Mouse (Mus musculus): ENCODE results near the gene Fam234a. TPM values are rescaled to one million over a fixed set of nuclear protein-coding genes. Genes with fewer than 3 reads are reported as not detected.

Gene Fam234a
- polyA plus RNA-seq, 1 experiment, result 47.2 TPM

GRCm38 (mm10) chr17:26235077-26235815, 8.8 kb downstream of the Fam234a start:
- Histone ChIP-seq H3K4me3 (ENCODE audit: insufficient read depth, low read length) (no peak overlapping the region), H3K27ac (ENCODE audit: insufficient read depth, low read length) (peak overlapping the region; percentile 17; the same call in 1 of the 2 replicates), H3K4me1 (ENCODE audit: control insufficient read depth, insufficient read depth, low read length) (no peaks in the 10 kb centered on the region; the same call in 1 of the 2 replicates)
- TF ChIP-seq POLR2A (IDR thresholded peaks at IDR 0.05; ENCODE audit: low read depth, low read length), result no peak
- TF ChIP-seq CTCF (IDR thresholded peaks at IDR 0.05; ENCODE audit: borderline replicate concordance, insufficient read depth, low read length), result no peak

- H3K27ac ChIP-seq (ENCODE audit: insufficient read depth, low read length), result no peak overlapping the region
- no peak for TF ChIP-seq POLR2A (IDR thresholded peaks at IDR 0.05; ENCODE audit: low read depth, low read length)
- no peak for TF ChIP-seq CTCF (IDR thresholded peaks at IDR 0.05; ENCODE audit: borderline replicate concordance, insufficient read depth, low read length)
- no peaks in the 10 kb centered on the region; the same call in 1 of the 2 replicates for H3K4me1 ChIP-seq (ENCODE audit: control insufficient read depth, insufficient read depth, low read length)
- no peak overlapping the region for H3K4me3 ChIP-seq (ENCODE audit: insufficient read depth, low read length)
Observed at GRCm38 (mm10) chr17:26234386-26234785, 9.7 kb downstream of the Fam234a start.

- no peak overlapping the region for H3K27ac ChIP-seq (ENCODE audit: insufficient read depth, low read length)
- H3K4me1 ChIP-seq (ENCODE audit: control insufficient read depth, insufficient read depth, low read length), result no peaks in the 10 kb centered on the region; the same call in 1 of the 2 replicates
- TF ChIP-seq POLR2A (IDR thresholded peaks at IDR 0.05; ENCODE audit: low read depth, low read length) (no peak), CTCF (IDR thresholded peaks at IDR 0.05; ENCODE audit: borderline replicate concordance, insufficient read depth, low read length) (no peak)
- no peak overlapping the region for H3K4me3 ChIP-seq (ENCODE audit: insufficient read depth, low read length)
Observed at GRCm38 (mm10) chr17:26232863-26233262, 11.2 kb downstream of the Fam234a start.

- Histone ChIP-seq H3K4me1 (ENCODE audit: control insufficient read depth, insufficient read depth, low read length) (no peaks in the 10 kb centered on the region; the same call in 1 of the 2 replicates), H3K4me3 (ENCODE audit: insufficient read depth, low read length) (no peak overlapping the region), H3K27ac (ENCODE audit: insufficient read depth, low read length) (no peak overlapping the region)
- no peak for TF ChIP-seq CTCF (IDR thresholded peaks at IDR 0.05; ENCODE audit: borderline replicate concordance, insufficient read depth, low read length)
- no peak for TF ChIP-seq POLR2A (IDR thresholded peaks at IDR 0.05; ENCODE audit: low read depth, low read length)
Observed at GRCm38 (mm10) chr17:26231156-26231555, 12.9 kb downstream of the Fam234a start.

- TF ChIP-seq POLR2A (IDR thresholded peaks at IDR 0.05; ENCODE audit: low read depth, low read length) (no peak), CTCF (IDR thresholded peaks at IDR 0.05; ENCODE audit: borderline replicate concordance, insufficient read depth, low read length) (no peak)
- no peak overlapping the region for H3K27ac ChIP-seq (ENCODE audit: insufficient read depth, low read length)
Observed at GRCm38 (mm10) chr17:26229776-26230175, 14.3 kb downstream of the Fam234a start.

GRCm38 (mm10) chr17:26225150-26225549, 18.9 kb downstream of the Fam234a start:
- Histone ChIP-seq H3K4me3 (ENCODE audit: insufficient read depth, low read length) (no peak overlapping the region), H3K27ac (ENCODE audit: insufficient read depth, low read length) (no peak overlapping the region), H3K4me1 (ENCODE audit: control insufficient read depth, insufficient read depth, low read length) (no peaks in the 10 kb centered on the region)
- TF ChIP-seq CTCF (IDR thresholded peaks at IDR 0.05; ENCODE audit: borderline replicate concordance, insufficient read depth, low read length) (no peak), POLR2A (IDR thresholded peaks at IDR 0.05; ENCODE audit: low read depth, low read length) (no peak)

More at GRCm38 (mm10) chr17:26229776-26230175, 14.3 kb downstream of the Fam234a start:
- no peaks in the 10 kb centered on the region; the same call in 1 of the 2 replicates for H3K4me1 ChIP-seq (ENCODE audit: control insufficient read depth, insufficient read depth, low read length)
- no peak overlapping the region for H3K4me3 ChIP-seq (ENCODE audit: insufficient read depth, low read length)

GRCm38 (mm10) chr17:26221508-26221907, 22.5 kb downstream of the Fam234a start:
- TF ChIP-seq POLR2A (IDR thresholded peaks at IDR 0.05; ENCODE audit: low read depth, low read length) (no peak), CTCF (IDR thresholded peaks at IDR 0.05; ENCODE audit: borderline replicate concordance, insufficient read depth, low read length) (no peak)
- Histone ChIP-seq H3K27ac (ENCODE audit: insufficient read depth, low read length) (no peak overlapping the region), H3K4me3 (ENCODE audit: insufficient read depth, low read length) (no peak overlapping the region), H3K4me1 (ENCODE audit: control insufficient read depth, insufficient read depth, low read length) (no peaks in the 10 kb centered on the region)

GRCm38 (mm10) chr17:26212681-26213080, 31.4 kb downstream of the Fam234a start:
- Histone ChIP-seq H3K27ac (ENCODE audit: insufficient read depth, low read length) (no peak overlapping the region), H3K4me3 (ENCODE audit: insufficient read depth, low read length) (no peak overlapping the region), H3K4me1 (ENCODE audit: control insufficient read depth, insufficient read depth, low read length) (no peaks in the 10 kb centered on the region)
- TF ChIP-seq POLR2A (IDR thresholded peaks at IDR 0.05; ENCODE audit: low read depth, low read length), result no peak

- H3K4me1 ChIP-seq (ENCODE audit: control insufficient read depth, insufficient read depth, low read length), result no peaks in the 10 kb centered on the region
- no peak overlapping the region for H3K27ac ChIP-seq (ENCODE audit: insufficient read depth, low read length)
- H3K4me3 ChIP-seq (ENCODE audit: insufficient read depth, low read length), result no peak overlapping the region
- TF ChIP-seq CTCF (IDR thresholded peaks at IDR 0.05; ENCODE audit: borderline replicate concordance, insufficient read depth, low read length) (no peak), POLR2A (IDR thresholded peaks at IDR 0.05; ENCODE audit: low read depth, low read length) (no peak)
Observed at GRCm38 (mm10) chr17:26212241-26212640, 31.8 kb downstream of the Fam234a start.

- H3K4me1 ChIP-seq (ENCODE audit: control insufficient read depth, insufficient read depth, low read length), result no peaks in the 10 kb centered on the region
- no peak within 1 kb of the TSS for H3K27ac ChIP-seq (ENCODE audit: insufficient read depth, low read length)
- TF ChIP-seq CTCF (IDR thresholded peaks at IDR 0.05; ENCODE audit: borderline replicate concordance, insufficient read depth, low read length) (no peak), POLR2A (IDR thresholded peaks at IDR 0.05; ENCODE audit: low read depth, low read length) (no peak)
- no peak within 1 kb of the TSS for H3K4me3 ChIP-seq (ENCODE audit: insufficient read depth, low read length)
Observed at GRCm38 (mm10) chr17:26207686-26208085, 36.4 kb downstream of the Fam234a start, which contains the start of gene Arhgdig. Gene Arhgdig (minus strand): TSS chr17:26207786.
